Mouse (Mus musculus): ENCODE measurements around the gene D430042O09Rik.

The D430042O09Rik gene

GRCm38 (mm10) chr7:125868570-125868969, 160.9 kb downstream of the D430042O09Rik start:
- no peak for DNase-seq (ENCODE audit: extremely low read depth, insufficient read length, low spot score)

GRCm38 (mm10) chr7:125871404-125872201, 163.9 kb downstream of the D430042O09Rik start:
- DNase-seq (ENCODE audit: extremely low read depth, insufficient read length, low spot score), result no peak

- no peak for DNase-seq (ENCODE audit: extremely low read depth, insufficient read length, low spot score)
Measured at GRCm38 (mm10) chr7:125872202-125872580, 164.5 kb downstream of the D430042O09Rik start.

GRCm38 (mm10) chr7:125872874-125873273, 165.2 kb downstream of the D430042O09Rik start:
- no peak for DNase-seq (ENCODE audit: extremely low read depth, insufficient read length, low spot score)

GRCm38 (mm10) chr7:125873971-125874495, 166.3 kb downstream of the D430042O09Rik start:
- DNase-seq (ENCODE audit: extremely low read depth, insufficient read length, low spot score), result no peak

GRCm38 (mm10) chr7:125878040-125878439, 170.4 kb downstream of the D430042O09Rik start:
- no peak for DNase-seq (ENCODE audit: extremely low read depth, insufficient read length, low spot score)

- no peak for DNase-seq (ENCODE audit: extremely low read depth, insufficient read length, low spot score)
Measured at GRCm38 (mm10) chr7:125883232-125883631, 175.5 kb downstream of the D430042O09Rik start.

GRCm38 (mm10) chr7:125886116-125886680, 178.5 kb downstream of the D430042O09Rik start:
- DNase-seq (ENCODE audit: extremely low read depth, insufficient read length, low spot score), result no peak

GRCm38 (mm10) chr7:125887124-125887523, 179.4 kb downstream of the D430042O09Rik start:
- DNase-seq (ENCODE audit: extremely low read depth, insufficient read length, low spot score), result no peak

- no peak for DNase-seq (ENCODE audit: extremely low read depth, insufficient read length, low spot score)
Measured at GRCm38 (mm10) chr7:125887761-125888160, 180.1 kb downstream of the D430042O09Rik start.

- DNase-seq (ENCODE audit: extremely low read depth, insufficient read length, low spot score), result no peak
Measured at GRCm38 (mm10) chr7:125888373-125888772, 180.7 kb downstream of the D430042O09Rik start.

- DNase-seq (ENCODE audit: extremely low read depth, insufficient read length, low spot score), result no peak
Measured at GRCm38 (mm10) chr7:125893621-125894020, 185.9 kb downstream of the D430042O09Rik start.

GRCm38 (mm10) chr7:125897059-125897458, 189.4 kb downstream of the D430042O09Rik start:
- DNase-seq (ENCODE audit: extremely low read depth, insufficient read length, low spot score), result no peak

- peak; percentile 86 for DNase-seq (ENCODE audit: extremely low read depth, insufficient read length, low spot score)
Measured at GRCm38 (mm10) chr7:125899036-125899435, 191.3 kb downstream of the D430042O09Rik start.

GRCm38 (mm10) chr7:125899916-125900315, 192.2 kb downstream of the D430042O09Rik start:
- DNase-seq (ENCODE audit: extremely low read depth, insufficient read length, low spot score), result peak; percentile 37

GRCm38 (mm10) chr7:125900386-125901161, 192.9 kb downstream of the D430042O09Rik start:
- no peak for DNase-seq (ENCODE audit: extremely low read depth, insufficient read length, low spot score)

- DNase-seq (ENCODE audit: extremely low read depth, insufficient read length, low spot score), result no peak
Measured at GRCm38 (mm10) chr7:125920801-125921200, 213.1 kb downstream of the D430042O09Rik start.

GRCm38 (mm10) chr7:125924044-125924443, 216.4 kb downstream of the D430042O09Rik start:
- DNase-seq (ENCODE audit: extremely low read depth, insufficient read length, low spot score), result no peak

Measured in 3134 (cell line).